Mouse (Mus musculus) lung, postnatal 10 days (tissue): ENCODE measurements around the gene Elmo1.
A peak's percentile ranks its signal among the peaks of the same experiment; 100 is the strongest.

Experiments used
- DNase-seq: peaks from one replicate; pipeline ENCODE4 v3.0.0; 2021

Elmo1 gene

GRCm38 (mm10) chr13:20212665-20213064 lies 122.3 kb downstream of the Elmo1 start:
- no peak for DNase-seq

- no peak for DNase-seq
Measured at GRCm38 (mm10) chr13:20213861-20214260, 123.5 kb downstream of the Elmo1 start.

- peak; percentile 53 for DNase-seq
Measured at GRCm38 (mm10) chr13:20217453-20218090, 127.2 kb downstream of the Elmo1 start.

- no peak for DNase-seq
Measured at GRCm38 (mm10) chr13:20218126-20218525, 127.7 kb downstream of the Elmo1 start.

GRCm38 (mm10) chr13:20220414-20220813 lies 130.0 kb downstream of the Elmo1 start:
- no peak for DNase-seq

GRCm38 (mm10) chr13:20227923-20228705 lies 137.7 kb downstream of the Elmo1 start:
- no peak for DNase-seq

GRCm38 (mm10) chr13:20231837-20232728 lies 141.7 kb downstream of the Elmo1 start:
- peak; percentile 86 for DNase-seq

- no peak for DNase-seq
Measured at GRCm38 (mm10) chr13:20233707-20234106, 143.3 kb downstream of the Elmo1 start.

- no peak for DNase-seq
Measured at GRCm38 (mm10) chr13:20237615-20238014, 147.2 kb downstream of the Elmo1 start.

- DNase-seq = no peak
Measured at GRCm38 (mm10) chr13:20238146-20238545, 147.8 kb downstream of the Elmo1 start.

- DNase-seq = no peak
Measured at GRCm38 (mm10) chr13:20238743-20239142, 148.3 kb downstream of the Elmo1 start.

- DNase-seq = no peak
Measured at GRCm38 (mm10) chr13:20250069-20250668, 159.8 kb downstream of the Elmo1 start.

GRCm38 (mm10) chr13:20254911-20255310 lies 164.5 kb downstream of the Elmo1 start:
- DNase-seq = peak; percentile 45

- DNase-seq = peak; percentile 81
Measured at GRCm38 (mm10) chr13:20255380-20255779, 165.0 kb downstream of the Elmo1 start.

- no peak for DNase-seq
Measured at GRCm38 (mm10) chr13:20256613-20257012, 166.2 kb downstream of the Elmo1 start.

- peak; percentile 52 for DNase-seq
Measured at GRCm38 (mm10) chr13:20257562-20258525, 167.4 kb downstream of the Elmo1 start.

GRCm38 (mm10) chr13:20263173-20263572 lies 172.8 kb downstream of the Elmo1 start:
- no peak for DNase-seq

- DNase-seq = no peak
Measured at GRCm38 (mm10) chr13:20270148-20270547, 179.8 kb downstream of the Elmo1 start.

GRCm38 (mm10) chr13:20271799-20272198 lies 181.4 kb downstream of the Elmo1 start:
- no peak for DNase-seq

GRCm38 (mm10) chr13:20272562-20272961 lies 182.2 kb downstream of the Elmo1 start:
- peak; percentile 47 for DNase-seq

GRCm38 (mm10) chr13:20279889-20280288 lies 189.5 kb downstream of the Elmo1 start:
- DNase-seq = no peak

- peak; percentile 31 for DNase-seq
Measured at GRCm38 (mm10) chr13:20283891-20284290, 193.5 kb downstream of the Elmo1 start.
